Mouse (Mus musculus) CH12.LX (cell line): ENCODE measurements around the gene Cebpzos.

Experiments
- CHD1 ChIP-seq: IDR thresholded peaks from 2 replicates; pipeline ENCODE4 v1.6.1; 2012; ENCODE audit warnings: low read depth, low read length, improper control_type of control experiment, inconsistent platforms
- CTCF ChIP-seq, 2 experiments: IDR thresholded peaks in 1 of 2; conservative IDR thresholded peaks in 1 of 2; 2 replicates each; pipeline ENCODE4 v1.5.1; 2011 to 2012; ENCODE audit warnings: low read depth in 2 of 2, low read length in 2 of 2, improper control_type of control experiment in 1 of 2, inconsistent platforms in 1 of 2, mild to moderate bottlenecking in 1 of 2, moderate library complexity in 1 of 2
- E2F4 ChIP-seq: IDR thresholded peaks from 2 replicates; pipeline ENCODE4 v1.6.1; 2011; ENCODE audit warnings: low read depth, low read length, improper control_type of control experiment; ENCODE audit not compliant: insufficient replicate concordance
- EP300 ChIP-seq: IDR thresholded peaks from 2 replicates; pipeline ENCODE4 v1.6.1; 2011; ENCODE audit warnings: low read length, improper control_type of control experiment
- JUND ChIP-seq: conservative IDR thresholded peaks from 2 replicates; pipeline ENCODE4 v1.6.1; 2011; ENCODE audit warnings: low read depth, low read length, improper control_type of control experiment
- KAT2A ChIP-seq: IDR thresholded peaks from 2 replicates; pipeline ENCODE4 v1.6.1; 2012; ENCODE audit warnings: low read length, improper control_type of control experiment, inconsistent platforms; ENCODE audit not compliant: insufficient replicate concordance
- MAFK ChIP-seq: IDR thresholded peaks from 2 replicates; pipeline ENCODE4 v1.6.1; 2011; ENCODE audit warnings: low read length, improper control_type of control experiment; ENCODE audit not compliant: insufficient replicate concordance
- MAX ChIP-seq: IDR thresholded peaks from 2 replicates; pipeline ENCODE4 v1.6.1; 2011; ENCODE audit warnings: low read length, improper control_type of control experiment
- MAZ ChIP-seq: IDR thresholded peaks from 2 replicates; pipeline ENCODE4 v1.6.1; 2012; ENCODE audit warnings: low read depth, mild to moderate bottlenecking, inconsistent platforms, low read length, improper control_type of control experiment, moderate library complexity
- MEF2A ChIP-seq: IDR thresholded peaks from 2 replicates; pipeline ENCODE4 v1.6.1; 2014; ENCODE audit warnings: low read depth, mild to moderate bottlenecking, inconsistent platforms, low read length, improper control_type of control experiment, borderline replicate concordance
- POLR2A ChIP-seq: IDR thresholded peaks from 2 replicates; pipeline ENCODE4 v1.6.1; 2011; ENCODE audit warnings: low read depth, mild to moderate bottlenecking, improper control_type of control experiment, low read length
- ZC3H11A ChIP-seq: IDR thresholded peaks from 2 replicates; pipeline ENCODE4 v1.6.1; 2012; ENCODE audit warnings: low read depth, mild to moderate bottlenecking, inconsistent platforms, low read length, improper control_type of control experiment
- ZMIZ1 ChIP-seq: IDR thresholded peaks from 2 replicates; pipeline ENCODE4 v1.6.1; 2012; ENCODE audit warnings: low read depth, mild to moderate bottlenecking, inconsistent platforms, low read length, improper control_type of control experiment
- ZNF384 ChIP-seq: IDR thresholded peaks from 2 replicates; pipeline ENCODE4 v1.6.1; 2012; ENCODE audit warnings: low read depth, low read length, improper control_type of control experiment, inconsistent platforms

DNA sequence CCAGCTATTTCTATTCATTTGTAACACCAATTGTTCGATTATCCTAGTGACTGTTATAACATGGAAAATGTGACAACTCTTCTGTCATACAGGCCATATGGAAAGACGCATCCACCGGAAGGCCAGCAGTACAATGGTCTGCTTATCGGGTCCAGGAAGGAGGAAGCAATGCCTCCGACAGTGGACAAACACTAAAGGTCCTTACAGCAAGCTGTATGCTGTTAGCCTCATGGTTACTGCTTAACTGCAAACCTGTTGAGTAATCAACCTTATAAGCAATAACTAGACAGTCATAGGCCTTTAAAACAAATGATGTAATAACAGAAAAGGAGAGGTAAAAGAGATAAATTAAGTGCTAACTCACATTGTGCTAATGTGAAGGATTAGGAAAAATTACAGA is 34.9 kb downstream of the Cebpzos start:
- no peak for TF ChIP-seq KAT2A
- no peak for TF ChIP-seq CTCF (conservative IDR thresholded peaks at IDR 0.05 in 1 of 2, IDR thresholded peaks at IDR 0.05 in 1 of 2; ENCODE audit: low read depth in 2 of 2, low read length in 2 of 2)
- TF ChIP-seq MAZ, result no peak
- no peak for TF ChIP-seq MEF2A
- TF ChIP-seq ZNF384, result no peak
- TF ChIP-seq MAX, result no peak
- TF ChIP-seq MAFK, result no peak
- no peak for TF ChIP-seq EP300
- no peak for TF ChIP-seq E2F4
- TF ChIP-seq ZC3H11A, result no peak
- no peak for TF ChIP-seq ZMIZ1
- no peak for TF ChIP-seq POLR2A
- TF ChIP-seq JUND, result no peak
- no peak for TF ChIP-seq CHD1
